Mouse (Mus musculus): Measurements from ENCODE around the gene Foxf1. TPM values are rescaled to one million over a fixed set of nuclear protein-coding genes. Genes with fewer than 3 reads are reported as not detected.

The Foxf1 gene
- under 1 TPM; 0.36 to 0.38 TPM for total RNA-seq (2021)
- long read RNA-seq, experiment 1 = 0 reads
- long read RNA-seq, experiment 2, partial matches to known transcripts = 0 of 2 reads
- long read RNA-seq, experiment 2, other reads (novel, unspliced or antisense) = 0 of 2 reads

- no peak for DNase-seq (ENCODE audit: low spot score in 2 of 2)
These were observed at the start of gene Foxf1 for GRCm38 (mm10) chr8:121084210-121084951. Gene Foxf1 (plus strand): TSS chr8:121084386.

- DNase-seq (ENCODE audit: low spot score in 2 of 2) = no peak
These were observed 48.6 kb upstream of the Foxf1 start for GRCm38 (mm10) chr8:121035611-121036010.

GRCm38 (mm10) chr8:121043719-121044440 is 40.3 kb upstream of the Foxf1 start:
- DNase-seq (ENCODE audit: low spot score in 2 of 2) = no peak

DNA sequence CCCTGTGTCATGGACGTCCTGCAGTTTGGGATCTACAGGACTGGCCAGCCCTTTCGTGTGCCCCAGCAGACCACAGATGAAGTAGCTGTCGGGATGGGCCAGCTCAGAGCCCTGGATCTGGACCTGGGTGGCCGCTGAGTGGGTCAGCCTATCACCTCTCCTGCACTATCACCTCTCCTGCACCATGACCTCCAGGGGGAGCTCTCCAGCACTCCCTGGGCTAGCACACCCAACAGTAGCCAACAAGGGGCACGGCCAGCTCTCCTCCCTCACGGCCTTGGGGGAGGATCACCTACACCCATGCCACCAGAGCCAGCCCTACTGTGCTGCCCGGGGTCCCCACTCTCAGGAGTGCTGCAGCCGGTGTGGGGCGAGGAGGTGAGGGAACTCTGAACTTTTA is 36.7 kb upstream of the Foxf1 start:
- DNase-seq (ENCODE audit: low spot score in 2 of 2) = no peak

- no peak for DNase-seq (ENCODE audit: low spot score in 2 of 2)
These were observed 26.1 kb upstream of the Foxf1 start for GRCm38 (mm10) chr8:121058081-121058480.

DNA sequence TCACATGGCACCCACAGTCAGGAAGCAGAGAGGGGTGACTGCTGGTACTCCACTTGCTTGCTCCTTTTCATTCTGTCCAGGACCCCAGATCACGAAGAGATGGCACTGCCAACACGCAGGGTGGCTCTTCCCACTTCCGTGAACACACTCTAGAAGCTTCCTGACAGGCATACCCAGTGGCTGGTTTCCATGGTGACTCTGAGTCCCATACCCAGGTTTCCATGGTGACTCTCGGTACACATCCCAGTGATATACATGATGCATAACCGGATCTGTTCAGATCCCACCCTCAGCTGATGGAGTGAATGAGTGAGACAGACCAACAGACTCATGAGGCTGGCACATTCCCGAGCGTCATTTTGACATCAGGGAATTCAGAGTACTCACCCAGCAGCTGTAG is 25.1 kb upstream of the Foxf1 start:
- no peak for DNase-seq (ENCODE audit: low spot score in 2 of 2)

DNA sequence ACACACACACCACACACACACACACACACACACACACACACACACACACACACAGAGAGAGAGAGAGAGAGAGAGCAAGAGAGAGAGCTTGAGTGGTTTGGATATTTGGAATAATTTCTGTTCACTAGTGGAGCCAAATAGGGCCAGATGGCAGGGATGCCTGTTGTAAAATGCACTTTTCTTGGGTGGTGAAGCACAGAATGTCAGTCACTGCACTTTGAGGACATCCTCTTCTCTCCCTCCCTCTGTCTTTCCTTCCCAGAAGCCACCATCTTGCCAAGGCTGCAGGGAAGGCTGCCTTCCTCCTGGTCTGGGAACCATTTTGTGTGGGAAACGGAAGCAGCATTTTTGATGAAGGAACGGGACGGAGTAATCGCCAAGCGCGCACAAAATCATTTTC is 21.7 kb upstream of the Foxf1 start:
- DNase-seq (ENCODE audit: low spot score in 2 of 2) = no peak

- no peak for DNase-seq (ENCODE audit: low spot score in 2 of 2)
These were observed 20.5 kb upstream of the Foxf1 start for GRCm38 (mm10) chr8:121063649-121064048.

DNA sequence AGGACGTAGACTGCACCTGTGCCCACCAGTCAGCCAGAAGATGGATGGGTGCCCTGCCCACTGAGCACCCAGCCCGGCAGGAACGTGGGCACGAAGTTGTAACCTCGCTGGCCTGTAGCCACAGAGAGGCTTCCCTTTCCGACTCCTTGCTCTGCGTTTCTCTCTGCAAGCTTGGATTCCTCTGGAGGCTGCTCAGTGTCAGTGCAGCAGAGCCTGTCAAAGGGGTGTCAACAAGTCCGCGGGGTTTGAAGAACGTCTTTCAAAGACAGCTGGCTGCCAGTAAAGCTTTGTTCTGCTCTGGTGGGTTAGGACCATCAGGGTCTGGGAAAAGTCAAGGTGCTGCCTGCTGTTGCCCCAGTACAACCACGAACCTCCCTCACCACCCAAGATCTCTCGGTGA is 12.7 kb upstream of the Foxf1 start:
- no peak for DNase-seq (ENCODE audit: low spot score in 2 of 2)

- no peak for DNase-seq (ENCODE audit: low spot score in 2 of 2)
These were observed 11.6 kb upstream of the Foxf1 start for GRCm38 (mm10) chr8:121072406-121073130.

DNA sequence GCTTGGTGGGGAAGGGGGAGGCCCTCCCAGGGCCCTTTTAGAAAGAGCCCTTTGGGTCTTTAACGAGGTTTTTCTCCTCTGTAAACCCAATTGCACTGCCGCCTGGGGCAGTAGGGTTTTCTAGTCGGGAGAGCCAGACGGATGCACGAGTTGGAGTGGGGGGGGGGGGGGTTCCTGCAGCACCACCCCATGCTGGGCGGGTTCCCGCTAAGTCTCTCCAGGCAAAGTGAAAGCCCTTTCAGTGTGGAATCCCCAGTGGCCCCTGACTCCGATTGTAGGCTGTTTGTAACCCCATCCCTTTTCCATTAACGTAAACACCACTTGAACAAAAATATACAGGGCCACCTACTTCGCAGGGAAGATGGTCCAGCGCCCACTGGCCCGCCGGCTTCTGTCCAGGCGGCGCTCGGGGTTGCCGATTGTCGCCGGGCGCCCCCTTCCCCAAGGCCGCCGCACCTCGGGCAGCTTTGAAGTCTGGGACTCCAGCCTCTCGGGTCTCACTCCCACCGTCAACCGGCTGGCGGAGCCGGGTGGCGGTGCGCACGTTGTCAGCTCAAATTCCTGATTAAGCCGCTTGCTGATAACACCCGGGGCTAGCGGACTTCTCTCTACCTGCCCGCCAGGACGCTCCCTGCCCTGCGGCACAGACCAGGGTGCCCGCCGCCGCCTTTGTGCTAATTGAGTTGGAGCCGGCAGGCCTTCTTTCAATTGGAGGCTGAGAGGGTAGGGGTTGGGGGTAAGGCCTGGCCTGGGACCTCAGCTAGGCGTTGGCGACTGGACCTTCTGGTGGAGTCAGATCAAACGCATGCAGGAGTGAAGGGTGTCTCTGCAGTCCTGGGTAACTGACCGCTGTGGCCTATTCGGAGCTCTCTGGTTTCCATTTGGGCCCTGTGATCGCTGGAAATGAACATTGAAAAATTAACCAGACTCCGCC is 10.7 kb upstream of the Foxf1 start:
- DNase-seq (ENCODE audit: low spot score in 2 of 2) = no peak

DNA sequence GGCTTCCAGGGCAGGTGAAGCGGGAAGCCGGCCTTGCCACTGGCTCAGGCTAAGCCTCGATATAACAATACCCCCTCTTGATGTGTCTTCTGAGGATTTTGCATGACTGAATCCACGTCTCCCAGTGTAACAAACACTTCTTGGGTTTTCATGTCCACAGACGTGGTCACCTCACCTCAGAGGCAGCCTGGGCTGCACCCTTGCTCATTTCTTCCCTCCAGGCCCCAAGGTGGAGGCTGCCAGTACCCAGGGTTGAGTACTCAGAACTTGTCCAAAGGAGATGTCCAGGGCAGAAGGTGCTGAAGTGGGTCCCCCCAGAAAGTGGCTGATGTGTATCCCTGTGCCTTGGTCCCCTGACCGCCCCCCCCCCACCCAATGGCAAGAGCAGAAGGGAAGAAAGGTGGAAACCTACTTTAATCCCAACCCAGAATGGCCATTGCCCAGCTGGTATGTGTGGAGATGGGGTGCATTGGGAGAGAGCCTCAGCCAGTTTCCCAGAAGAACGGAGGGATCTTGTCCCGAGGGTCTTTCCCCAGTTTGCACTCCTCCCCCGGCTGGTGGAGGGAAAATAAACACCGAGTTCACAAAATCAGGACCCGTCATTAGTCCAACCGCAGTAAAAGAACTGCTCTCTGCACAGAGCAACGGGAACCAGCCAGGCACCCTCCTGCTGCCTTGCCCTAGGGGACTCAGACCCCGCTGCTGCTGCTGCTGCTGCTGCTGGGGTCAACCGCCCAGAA is 9.9 kb upstream of the Foxf1 start:
- DNase-seq (ENCODE audit: low spot score in 2 of 2) = no peak

- DNase-seq (ENCODE audit: low spot score in 2 of 2) = no peak
These were observed 9.4 kb upstream of the Foxf1 start for GRCm38 (mm10) chr8:121074848-121075145.

- DNase-seq (ENCODE audit: low spot score in 2 of 2) = no peak
These were observed 8.2 kb upstream of the Foxf1 start for GRCm38 (mm10) chr8:121075936-121076335.

DNA sequence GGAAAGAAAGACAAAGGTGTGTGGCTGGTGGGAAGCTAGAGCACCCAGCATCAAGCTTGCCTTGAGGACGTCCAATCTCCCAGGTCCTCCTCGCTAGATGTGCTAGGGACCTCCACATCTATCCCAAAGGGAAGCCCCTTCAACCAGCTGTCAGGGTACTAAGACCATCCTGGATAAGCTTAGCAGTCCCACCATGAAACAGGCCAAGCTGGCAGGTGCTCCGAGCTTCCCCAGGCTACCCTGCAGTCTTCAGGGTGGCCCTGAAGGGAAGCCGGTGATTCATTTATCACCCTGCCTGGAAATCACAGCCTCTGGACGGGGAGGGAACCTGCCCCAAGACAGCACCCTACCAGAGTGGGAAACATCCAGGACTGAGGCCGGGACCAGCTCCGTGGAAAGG is 7.6 kb upstream of the Foxf1 start:
- no peak for DNase-seq (ENCODE audit: low spot score in 2 of 2)

DNA sequence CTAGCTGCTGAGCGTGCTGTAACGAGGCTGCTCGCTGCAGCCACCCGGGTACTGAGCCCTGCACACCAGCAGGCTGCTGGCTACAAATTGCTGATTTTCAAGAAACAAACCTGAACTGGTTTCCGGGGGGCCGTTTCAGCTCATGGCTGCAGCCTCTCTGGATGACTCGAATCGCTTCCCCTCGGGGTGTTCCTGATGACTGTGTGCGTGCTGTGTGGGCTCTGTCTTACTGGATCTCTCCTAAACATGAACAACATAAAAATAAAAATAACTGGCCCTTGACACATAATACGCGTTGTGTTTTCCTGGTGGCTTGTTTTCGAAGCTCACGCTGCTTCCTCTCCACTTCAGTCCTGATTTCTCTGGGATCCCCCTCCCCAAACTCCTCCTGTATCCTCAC is 5.5 kb upstream of the Foxf1 start:
- no peak for DNase-seq (ENCODE audit: low spot score in 2 of 2)

GRCm38 (mm10) chr8:121079201-121079600 is 5.0 kb upstream of the Foxf1 start:
- DNase-seq (ENCODE audit: low spot score in 2 of 2) = no peak

- no peak for DNase-seq (ENCODE audit: low spot score in 2 of 2)
These were observed 4.2 kb upstream of the Foxf1 start for GRCm38 (mm10) chr8:121079944-121080343.

DNA sequence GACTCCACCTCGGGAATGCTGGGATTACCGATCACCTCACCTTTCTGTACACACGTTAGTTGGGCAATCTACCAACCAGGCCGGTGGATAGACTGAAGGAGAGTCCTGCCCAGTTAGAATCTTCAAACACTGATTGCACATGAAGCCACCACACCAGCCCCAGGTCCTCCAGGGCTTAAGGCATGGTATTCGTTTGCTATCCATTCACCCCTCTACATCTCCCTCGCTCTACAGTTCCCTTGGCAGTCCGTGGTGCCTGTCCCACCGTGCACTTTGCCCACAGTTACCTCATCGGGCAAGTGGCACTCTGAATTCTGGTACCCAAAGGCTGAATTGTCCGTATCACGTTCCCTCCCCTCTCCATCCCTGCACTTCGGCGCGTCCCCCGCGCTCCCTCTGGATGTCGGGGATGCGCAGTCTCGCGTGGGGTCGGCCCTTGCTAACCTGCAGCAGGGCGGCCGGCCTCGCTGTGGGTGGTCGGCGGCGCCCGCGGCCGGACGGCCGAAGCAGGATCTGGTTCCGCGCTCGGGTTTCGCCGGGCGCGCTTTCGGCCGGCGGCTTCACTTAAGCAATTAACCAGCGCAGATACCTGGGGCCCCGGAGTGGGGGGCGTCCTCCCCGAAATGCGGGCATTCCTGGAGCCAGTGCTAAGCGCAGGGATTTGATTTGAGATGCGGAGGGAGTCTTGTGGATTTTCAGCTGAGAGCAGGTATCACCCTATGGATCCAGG is 3.7 kb upstream of the Foxf1 start:
- no peak for DNase-seq (ENCODE audit: low spot score in 2 of 2)

DNA sequence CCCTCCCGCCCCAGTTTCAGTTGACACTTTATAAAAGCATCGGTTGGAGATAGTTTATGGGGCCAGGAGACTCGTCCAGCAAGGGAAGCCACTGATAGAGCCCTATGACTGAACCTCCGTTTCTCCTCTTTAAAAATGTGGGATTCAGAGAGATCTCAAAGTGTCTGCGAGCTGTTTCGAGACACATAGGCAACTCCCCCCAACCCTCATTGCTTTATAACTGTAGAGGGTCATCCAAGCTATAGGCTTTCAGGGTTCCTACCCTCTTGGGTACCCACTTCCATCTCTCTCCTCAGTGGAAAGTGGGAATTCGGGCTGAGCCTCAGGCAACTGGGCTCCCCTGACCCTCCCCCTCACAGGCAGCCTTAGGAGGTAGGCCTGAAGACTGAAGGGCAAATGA is 2.8 kb upstream of the Foxf1 start:
- no peak for DNase-seq (ENCODE audit: low spot score in 2 of 2)

Data from adrenal gland, adult 18-20 months (tissue).